Mouse (Mus musculus): ENCODE results near the gene Ubxn4.

DNA sequence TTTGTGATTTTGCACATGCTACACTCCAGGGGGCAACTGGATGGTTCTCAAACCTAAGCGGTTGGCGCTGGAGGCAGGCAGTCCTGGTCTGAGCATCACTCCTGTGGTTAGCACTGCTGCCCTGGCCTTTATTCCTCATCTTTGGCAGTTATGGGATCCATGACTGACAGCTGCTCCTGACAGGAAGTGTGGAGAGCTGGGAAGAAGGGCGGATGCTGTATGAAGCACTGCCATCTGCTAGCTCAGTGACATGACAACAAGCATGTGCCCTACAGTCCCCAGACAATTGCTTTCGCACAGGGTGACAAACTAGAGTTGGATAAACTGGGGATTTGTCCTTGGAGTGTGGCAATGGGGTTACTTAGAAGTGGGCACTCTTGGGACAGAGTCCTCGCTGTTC lies 46.5 kb downstream of the Ubxn4 start:
- TF ChIP-seq CTCF (IDR thresholded peaks at IDR 0.05; ENCODE audit: low read depth) (no peak), EP300 (IDR thresholded peaks at IDR 0.05; ENCODE audit: low read depth) (no peak)
